Mouse (Mus musculus) embryo, embryonic 11.5 days (tissue): ENCODE data around the gene Gm11569.
"Not testable (repeated sequence)": the region's sequence is repeated elsewhere in the genome, so short reads cannot be mapped to it uniquely, and the experiment has no call there.

Experiments used
- DNase-seq: peaks from one replicate; pipeline ENCODE4 v3.0.0-alpha.2; 2012; ENCODE audit warnings: low read depth, low spot score

The Gm11569 gene

DNA sequence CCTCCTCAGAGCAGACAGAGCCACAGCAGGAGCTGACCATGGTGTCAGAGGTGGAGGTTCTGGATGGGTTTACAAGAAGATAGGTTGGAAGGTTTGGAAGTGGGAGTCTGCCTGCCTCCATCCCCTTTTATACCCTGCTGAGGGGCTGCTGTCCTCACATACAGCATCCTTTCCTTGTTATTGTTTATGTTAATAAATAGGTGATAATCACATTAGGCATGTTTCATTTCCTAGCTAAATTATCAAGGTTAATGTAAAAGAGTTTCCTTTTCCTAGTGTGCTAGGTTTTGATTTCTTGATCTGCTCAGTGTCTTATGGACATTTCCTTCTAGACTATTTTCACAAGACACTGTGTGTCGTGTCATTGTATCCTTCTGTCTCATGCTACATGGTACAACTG is at the start of gene Gm11569:
Gene Gm11569, minus strand, starts transcription at position 101 of the 400 bp plus-strand sequence.
- not testable (repeated sequence) for DNase-seq

DNA sequence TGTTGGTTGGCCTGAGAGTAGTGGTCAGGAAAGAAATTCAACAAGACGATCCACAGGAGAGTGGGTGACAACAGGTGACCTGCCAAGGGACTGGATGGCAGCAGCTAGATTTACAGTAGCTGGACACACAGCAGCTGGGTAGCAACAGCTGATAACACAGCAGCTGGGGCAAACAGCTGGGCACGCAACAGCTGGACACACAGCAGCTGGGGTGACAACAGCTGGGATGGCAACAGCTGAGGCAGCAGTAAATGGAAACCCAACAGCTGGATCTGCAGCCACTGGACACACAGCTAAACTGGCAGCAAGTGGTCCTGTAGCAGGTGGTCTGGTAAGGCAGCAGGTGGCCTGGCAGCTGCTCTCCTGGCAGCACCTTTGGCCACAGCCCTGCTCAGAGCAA is 48.0 kb upstream of the Gm11569 start:
- no peak for DNase-seq

DNA sequence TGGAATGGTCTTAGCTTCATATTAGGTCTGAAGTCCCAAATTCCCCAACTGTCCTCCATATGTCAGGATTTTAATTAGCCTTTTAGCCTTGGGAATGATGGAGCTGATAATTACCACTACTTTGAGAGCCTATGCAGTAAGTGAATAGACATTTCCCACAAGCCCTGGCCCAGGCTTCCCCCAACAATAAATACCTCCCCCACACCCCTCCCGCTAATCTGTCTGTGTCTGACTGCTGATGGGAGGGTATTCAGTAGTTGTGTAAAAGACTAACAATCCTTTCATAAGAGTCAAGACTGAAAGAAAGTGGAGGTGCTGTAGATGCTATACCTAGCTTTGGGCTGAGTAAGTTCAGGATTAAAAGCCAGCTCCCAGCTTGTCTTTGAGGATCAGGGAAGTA is 43.5 kb upstream of the Gm11569 start:
- no peak for DNase-seq

DNA sequence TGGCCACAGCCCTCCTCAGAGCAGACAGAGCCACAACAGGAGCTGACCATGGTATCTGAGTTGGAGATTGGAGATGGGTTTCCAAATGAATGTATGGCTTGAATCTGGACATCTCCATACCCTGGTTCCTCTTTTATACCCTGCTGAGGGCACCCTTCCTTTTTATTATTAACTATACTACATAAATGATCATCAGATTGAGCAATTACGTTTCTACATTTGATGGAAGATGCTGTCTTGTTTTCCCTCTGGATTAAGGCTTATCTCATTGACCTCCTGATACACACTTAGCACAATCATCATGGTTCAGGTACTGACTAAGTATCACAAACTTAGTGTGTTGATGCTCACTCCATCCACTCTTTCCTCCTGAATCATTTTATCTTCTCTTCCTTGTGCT is 39.2 kb upstream of the Gm11569 start, which contains the start of gene 2300003K06Rik:
Gene 2300003K06Rik, minus strand, starts transcription at position 101 of the 400 bp plus-strand sequence.
- DNase-seq: no peak

DNA sequence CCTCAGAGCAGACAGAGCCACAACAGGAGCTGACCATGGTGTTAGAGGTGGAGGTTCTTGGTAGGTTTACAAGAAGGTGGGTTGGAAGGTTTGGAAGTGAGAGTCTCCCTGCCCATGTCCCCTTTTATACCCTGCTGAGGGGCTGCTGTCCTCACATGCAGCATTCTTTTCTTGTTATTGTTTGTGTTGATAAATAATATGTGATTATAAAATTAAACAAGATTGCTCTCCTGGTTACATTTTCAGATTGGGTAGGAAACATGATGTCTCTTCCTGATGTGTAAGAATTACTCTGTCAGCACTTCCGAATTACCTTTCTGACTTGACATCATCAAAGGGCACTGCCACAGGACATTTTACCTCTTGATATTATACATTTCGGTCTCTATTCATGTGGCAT is 16.8 kb upstream of the Gm11569 start, which contains the start of gene Gm11564:
Gene Gm11564, minus strand, starts transcription at position 101 of the 400 bp plus-strand sequence.
- not testable (repeated sequence) for DNase-seq

DNA sequence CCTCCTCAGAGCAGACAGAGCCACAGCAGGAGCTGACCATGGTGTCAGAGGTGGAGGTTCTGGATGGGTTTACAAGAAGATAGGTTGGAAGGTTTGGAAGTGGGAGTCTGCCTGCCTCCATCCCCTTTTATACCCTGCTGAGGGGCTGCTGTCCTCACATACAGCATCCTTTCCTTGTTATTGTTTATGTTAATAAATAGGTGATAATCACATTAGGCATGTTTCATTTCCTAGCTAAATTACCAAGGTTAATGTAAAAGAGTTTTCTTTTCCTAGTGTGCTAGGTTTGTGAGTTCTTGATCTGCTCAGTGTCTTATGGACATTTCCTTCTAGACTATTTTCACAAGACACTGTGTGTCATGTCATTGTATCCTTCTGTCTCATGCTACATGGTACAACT is 11.1 kb upstream of the Gm11569 start, which contains the start of gene Krtap4-13:
Gene Krtap4-13, minus strand, starts transcription at position 101 of the 400 bp plus-strand sequence.
- not testable (repeated sequence) for DNase-seq

DNA sequence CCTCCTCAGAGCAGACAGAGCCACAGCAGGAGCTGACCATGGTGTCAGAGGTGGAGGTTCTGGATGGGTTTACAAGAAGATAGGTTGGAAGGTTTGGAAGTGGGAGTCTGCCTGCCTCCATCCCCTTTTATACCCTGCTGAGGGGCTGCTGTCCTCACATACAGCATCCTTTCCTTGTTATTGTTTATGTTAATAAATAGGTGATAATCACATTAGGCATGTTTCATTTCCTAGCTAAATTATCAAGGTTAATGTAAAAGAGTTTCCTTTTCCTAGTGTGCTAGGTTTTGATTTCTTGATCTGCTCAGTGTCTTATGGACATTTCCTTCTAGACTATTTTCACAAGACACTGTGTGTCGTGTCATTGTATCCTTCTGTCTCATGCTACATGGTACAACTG is 5.6 kb upstream of the Gm11569 start, which contains the start of gene Gm11554:
Gene Gm11554, minus strand, starts transcription at position 101 of the 400 bp plus-strand sequence.
- DNase-seq: not testable (repeated sequence)

DNA sequence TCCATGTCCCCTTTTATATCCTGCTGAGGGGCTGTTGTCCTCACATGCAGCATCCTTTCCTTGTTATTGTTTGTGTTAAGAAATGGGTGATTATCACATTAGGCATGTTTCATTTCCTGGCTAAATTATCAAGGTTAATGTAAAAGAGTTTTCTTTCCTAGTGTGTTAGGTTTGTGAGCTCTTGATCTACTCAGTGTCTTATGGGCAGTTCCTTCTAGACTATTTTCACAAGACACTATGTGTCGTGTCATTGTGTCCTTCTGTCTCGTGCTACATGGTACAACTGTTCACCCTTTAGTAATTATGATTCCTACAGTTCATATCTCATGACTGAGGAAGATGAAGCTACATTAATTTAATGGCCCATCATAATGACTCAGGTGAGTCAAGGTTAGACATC is 5.4 kb downstream of the Gm11569 start, which contains the start of gene Gm11596:
Gene Gm11596, minus strand, starts transcription at position 101 of the 400 bp plus-strand sequence.
- no peak for DNase-seq

DNA sequence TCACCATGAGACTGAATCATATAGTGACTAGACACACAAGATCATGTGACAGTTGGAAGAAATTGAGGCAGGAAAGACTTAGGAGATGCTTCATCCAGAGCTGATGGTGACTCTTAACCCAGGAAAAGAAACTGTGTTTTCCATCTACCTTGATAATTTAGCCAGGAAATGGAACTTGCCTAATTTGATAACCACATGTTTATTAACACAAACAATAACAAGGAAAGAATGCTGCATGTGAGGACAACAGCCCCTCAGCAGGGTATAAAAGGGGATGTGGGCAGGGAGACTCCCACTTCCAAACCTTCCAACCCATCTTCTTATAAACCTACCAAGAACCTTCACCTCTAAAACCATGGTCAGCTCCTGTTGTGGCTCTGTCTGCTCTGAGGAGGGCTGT is 13.8 kb downstream of the Gm11569 start, which contains the start of gene Krtap4-9:
Gene Krtap4-9, plus strand, starts transcription at position 301 of the 400 bp plus-strand sequence.
- not testable (repeated sequence) for DNase-seq

DNA sequence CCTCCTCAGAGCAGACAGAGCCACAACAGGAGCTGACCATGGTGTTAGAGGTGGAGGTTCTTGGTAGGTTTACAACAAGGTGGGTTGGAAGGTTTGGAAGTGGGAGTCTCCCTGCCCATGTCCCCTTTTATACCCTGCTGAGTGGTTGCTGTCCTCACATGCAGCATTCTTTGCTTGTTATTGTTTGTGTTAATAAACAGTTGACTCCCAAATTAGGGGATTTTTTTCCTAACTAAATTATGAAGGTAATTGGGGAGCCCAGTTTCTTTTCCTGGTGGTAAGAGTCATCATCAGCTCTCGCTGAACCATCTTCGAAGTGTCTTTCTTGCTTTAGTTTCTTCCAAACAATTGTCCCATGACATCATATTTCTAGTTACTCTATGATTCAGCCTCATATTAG is 18.1 kb downstream of the Gm11569 start, which contains the start of gene Krtap4-8:
Gene Krtap4-8, minus strand, starts transcription at position 101 of the 400 bp plus-strand sequence.
- DNase-seq: no peak

DNA sequence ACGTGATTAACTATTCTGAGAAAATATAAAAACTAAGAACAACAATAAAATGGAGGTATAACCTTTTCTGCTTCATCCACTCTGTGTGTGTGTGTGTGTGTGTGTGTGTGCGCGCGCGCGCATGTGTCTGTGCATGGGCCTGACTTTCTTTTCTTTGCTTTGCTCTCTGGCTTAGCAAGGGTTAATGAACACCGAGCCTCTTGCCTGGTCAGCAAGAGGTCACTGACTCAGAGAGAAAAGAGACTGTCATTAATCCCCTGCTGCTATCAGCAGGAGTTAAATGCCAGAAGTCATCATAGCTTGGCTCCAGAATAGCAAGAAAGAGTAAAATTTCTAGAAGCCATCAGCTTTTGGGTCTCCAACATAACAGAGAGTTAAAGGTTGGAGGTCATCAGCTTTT is 20.3 kb downstream of the Gm11569 start:
- DNase-seq: no peak

DNA sequence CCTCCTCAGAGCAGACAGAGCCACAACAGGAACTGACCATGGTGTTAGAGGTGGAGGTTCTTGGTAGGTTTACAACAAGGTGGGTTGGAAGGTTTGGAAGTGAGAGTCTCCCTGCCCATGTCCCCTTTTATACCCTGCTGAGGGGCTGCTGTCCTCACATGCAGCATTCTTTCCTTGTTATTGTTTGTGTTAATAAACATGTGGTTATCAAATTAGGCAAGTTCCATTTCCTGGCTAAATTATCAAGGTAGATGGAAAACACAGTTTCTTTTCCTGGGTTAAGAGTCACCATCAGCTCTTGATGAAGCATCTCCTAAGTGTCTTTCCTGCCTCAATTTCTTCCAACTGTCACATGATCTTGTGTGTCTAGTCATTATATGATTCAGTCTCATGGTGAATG is 25.9 kb downstream of the Gm11569 start, which contains the start of gene Gm11595:
Gene Gm11595, minus strand, starts transcription at position 101 of the 400 bp plus-strand sequence.
- DNase-seq: not testable (repeated sequence)

DNA sequence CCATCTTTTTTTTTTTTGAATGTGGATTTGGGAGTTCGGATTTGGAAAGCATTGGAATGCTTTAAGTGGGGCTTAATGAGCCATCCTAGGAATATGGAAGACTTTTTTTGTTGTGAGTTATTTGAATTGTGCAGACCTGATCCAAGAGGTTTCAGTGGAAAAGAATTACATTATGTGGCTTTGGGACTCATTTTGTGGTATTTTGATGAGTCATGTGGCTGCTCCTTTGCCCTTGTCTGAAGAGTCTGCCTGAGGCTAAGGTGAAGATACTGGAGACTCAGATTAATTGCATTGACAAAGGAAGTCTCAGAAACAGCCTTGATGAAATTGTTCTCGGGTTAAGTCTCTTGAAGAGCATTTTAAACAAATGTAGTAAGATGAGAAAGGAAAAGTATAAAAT is 30.3 kb downstream of the Gm11569 start:
- DNase-seq: no peak

DNA sequence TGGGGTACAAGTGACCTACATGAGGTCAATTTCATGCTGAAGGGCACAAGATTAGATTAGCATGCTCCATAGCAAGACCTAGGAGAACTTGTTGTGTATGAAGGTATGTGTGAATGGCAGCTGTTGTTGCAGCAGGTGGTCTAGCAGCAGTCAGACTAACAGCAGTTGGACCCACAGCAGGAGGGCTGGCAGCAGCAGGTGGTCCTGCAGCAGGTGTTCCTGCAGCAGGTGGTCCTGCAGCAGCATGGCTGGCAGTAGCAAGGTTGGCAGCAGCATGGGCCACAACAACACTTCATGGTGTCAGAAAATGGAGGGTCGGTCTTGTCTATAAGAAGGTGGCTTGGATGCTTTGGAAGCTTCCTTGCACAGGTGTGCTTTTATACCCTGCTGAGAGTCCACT is 39.9 kb downstream of the Gm11569 start:
- no peak for DNase-seq
